Mouse (Mus musculus) brown adipose tissue, adult 24 weeks (tissue): ENCODE results near the gene Nrsn2. TPM values are rescaled to one million over a fixed set of nuclear protein-coding genes. Genes with fewer than 3 reads are reported as not detected.
"Not testable (repeated sequence)": the region's sequence is repeated elsewhere in the genome, so short reads cannot be mapped to it uniquely, and the experiment has no call there.

ENCODE experiments used
- H3K27ac ChIP-seq: fragments of 200-500 bp; replicated peaks from 2 replicates; pipeline ENCODE4 v1.5.1; 2012; ENCODE audit warnings: low read depth, mild to moderate bottlenecking, low read length
- H3K4me1 ChIP-seq: fragments of 200-500 bp; 2 replicates; pipeline ENCODE4 v1.6.1; 2012; ENCODE audit warnings: low read length, mixed read lengths; ENCODE audit not compliant: control insufficient read depth, insufficient read depth, insufficient read length
- H3K4me3 ChIP-seq: fragments of 200-500 bp; 2 replicates; pipeline ENCODE4 v1.5.1; 2012; ENCODE audit warnings: low read depth, mild to moderate bottlenecking, low read length, moderate library complexity; ENCODE audit not compliant: insufficient read depth
- polyA plus RNA-seq: library from polyadenylated mRNA; stranded (reverse); fragments of >200 nt; gene quantifications from 2 replicates; pipeline ENCODE4 v1.2.4, GENCODE M21; 2012; ENCODE audit not compliant: missing spikeins, insufficient read depth, insufficient read length

Gene Nrsn2
- polyA plus RNA-seq, 1 experiment: not detected

DNA sequence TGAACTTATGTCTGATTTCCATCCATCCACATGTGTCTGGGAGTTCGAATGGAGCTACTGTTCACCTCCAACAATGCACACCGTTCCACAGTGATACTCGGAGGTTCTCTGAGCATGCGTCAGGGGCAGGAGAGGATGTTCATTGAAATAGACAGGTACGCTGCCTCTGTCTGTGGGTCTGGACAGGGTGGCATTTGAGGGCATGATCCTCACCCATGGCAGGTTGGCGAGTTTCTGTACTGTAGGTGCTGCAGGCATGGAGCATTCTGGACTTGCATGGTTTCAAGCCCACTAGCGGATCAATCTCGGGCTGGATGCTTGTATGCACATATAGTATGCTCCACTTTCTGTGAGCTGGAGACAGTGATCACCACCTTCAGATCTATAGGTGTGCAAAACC lies 15.2 kb downstream of the Nrsn2 start:
- H3K4me3 ChIP-seq: no peak overlapping the region
- H3K27ac ChIP-seq: peak overlapping the region; percentile 82
- peaks cover 11% of the 10 kb centered on the region for H3K4me1 ChIP-seq

DNA sequence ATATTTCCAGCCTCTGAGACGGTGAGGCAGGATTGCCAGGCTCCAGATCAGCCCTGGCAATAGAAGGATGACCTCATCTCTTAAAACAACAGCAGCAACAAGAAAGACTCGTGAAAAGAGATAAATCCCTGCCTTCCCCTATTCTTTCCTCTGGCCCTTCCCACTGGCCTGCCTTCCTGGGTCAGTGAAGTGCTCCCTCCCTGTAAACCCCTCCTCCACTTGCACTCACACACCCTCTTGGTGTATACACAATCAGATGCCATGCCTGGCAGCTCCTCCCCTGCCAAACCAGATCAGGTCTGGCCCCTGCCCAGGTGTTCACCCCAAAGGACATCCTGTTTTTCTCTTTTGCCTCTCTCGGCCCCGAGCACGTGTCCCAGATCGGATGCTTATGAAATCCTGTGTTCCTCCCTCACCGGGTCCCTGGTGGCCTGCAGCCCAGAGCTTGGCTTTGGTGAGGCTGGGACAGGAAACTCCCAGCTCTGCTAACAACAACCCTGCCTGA lies 16.1 kb downstream of the Nrsn2 start:
- Histone ChIP-seq H3K4me1 (peaks cover 11% of the 10 kb centered on the region), H3K27ac (peak overlapping the region; percentile 82), H3K4me3 (no peak overlapping the region)

DNA sequence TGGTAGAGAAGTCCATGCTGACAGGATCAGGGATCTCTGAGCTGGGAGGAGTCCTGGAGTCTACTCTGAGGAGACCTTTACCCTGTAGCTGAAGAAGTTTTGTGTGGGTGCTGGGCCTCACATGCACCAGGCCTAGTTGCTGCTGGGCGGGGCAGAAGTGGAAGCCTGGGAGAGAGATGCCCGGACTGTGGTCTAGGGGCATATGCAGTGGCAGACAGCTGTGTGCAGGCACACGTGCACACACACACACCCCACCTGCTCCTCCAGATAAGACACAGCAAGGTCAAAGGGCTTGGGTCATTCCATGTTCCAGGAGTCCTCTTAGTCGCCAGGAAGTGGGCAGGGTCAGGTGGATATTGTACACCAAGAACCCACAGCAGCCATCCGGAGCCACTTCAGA lies 16.8 kb downstream of the Nrsn2 start:
- Histone ChIP-seq H3K4me3 (no peak overlapping the region), H3K4me1 (peaks cover 11% of the 10 kb centered on the region), H3K27ac (peak overlapping the region; percentile 76)

- H3K27ac ChIP-seq, H3K4me3 ChIP-seq: not testable (repeated sequence)
- peaks cover 11% of the 10 kb centered on the region for H3K4me1 ChIP-seq
These were observed 17.5 kb downstream of the Nrsn2 start for GRCm38 (mm10) chr2:152358977-152359376.

DNA sequence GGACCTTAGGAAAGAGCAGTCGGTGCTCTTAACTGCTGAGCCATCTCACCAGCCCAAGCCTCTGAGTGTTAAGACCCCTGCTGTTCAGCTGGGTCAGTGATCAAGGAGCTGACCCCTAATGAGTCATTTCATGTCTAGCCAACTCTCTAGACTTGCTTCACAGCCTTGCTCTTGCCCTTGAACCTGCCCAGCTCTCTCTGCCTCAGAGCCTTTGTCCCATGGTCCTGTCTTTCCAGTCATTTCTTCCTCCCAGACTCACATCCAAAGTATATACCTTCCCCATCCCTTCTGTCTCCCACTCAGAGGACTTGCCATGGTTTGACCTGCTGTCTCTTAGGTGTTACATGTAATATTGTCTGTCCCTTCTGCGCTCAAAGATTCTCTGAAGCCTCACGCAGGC lies 19.2 kb downstream of the Nrsn2 start:
- Histone ChIP-seq H3K27ac (no peak overlapping the region), H3K4me3 (no peak overlapping the region), H3K4me1 (peaks cover 11% of the 10 kb centered on the region)

DNA sequence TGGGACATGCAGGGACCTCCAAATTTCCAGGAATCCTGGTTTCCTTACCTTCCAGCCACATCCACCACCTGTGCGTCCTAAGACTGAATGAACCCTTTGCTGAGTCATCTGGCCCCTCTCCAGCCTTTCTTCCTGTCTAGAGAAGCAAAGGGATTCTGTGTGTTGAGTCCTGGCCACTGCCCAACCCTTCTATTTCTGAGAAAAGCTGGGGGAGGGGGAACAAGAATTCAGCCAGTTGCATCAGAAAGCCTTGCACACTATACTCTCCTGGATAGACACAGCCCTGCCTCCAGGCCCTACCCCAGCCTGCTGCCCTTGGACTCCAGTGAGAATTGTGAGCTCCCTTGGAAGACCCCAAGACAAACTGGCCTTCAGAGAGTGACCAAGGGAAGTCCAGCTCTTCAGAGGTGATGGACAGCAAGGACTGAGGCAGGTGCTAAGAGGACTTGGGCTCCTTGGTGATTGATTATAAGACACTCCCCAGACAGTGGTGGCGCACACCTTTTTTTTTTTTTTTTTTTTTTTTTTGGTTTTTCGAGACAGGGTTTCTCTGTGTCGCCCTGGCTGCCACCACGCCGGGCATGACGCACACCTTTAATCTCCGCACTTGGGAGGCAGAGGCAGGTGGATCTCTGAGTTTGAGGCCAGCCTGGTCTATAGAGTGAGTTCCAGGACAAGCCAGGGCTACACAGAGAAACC lies 26.4 kb downstream of the Nrsn2 start:
- Histone ChIP-seq H3K27ac (no peak overlapping the region), H3K4me1 (peaks cover 7% of the 10 kb centered on the region)

DNA sequence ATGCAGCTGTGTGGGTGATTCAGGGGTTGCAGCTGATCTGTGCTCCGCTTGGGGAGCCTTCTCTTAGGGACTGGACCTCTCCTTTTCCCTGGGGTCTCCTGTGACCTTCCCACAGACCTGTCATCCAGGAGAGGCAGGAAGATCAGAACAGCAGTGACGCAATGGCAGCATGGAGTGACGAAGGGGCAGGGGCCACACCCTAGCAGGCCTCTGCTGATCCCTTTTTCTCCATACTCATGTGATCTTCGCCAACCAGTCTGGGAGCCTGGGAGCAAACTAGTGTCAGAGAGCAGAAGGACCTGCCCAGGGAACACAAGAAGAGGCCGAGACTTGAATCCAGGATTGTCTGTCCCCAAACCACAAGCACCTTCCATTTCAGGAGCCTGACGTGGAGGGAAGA lies 27.2 kb downstream of the Nrsn2 start:
- Histone ChIP-seq H3K4me3 (no peak overlapping the region), H3K27ac (no peak overlapping the region), H3K4me1 (peaks cover 9% of the 10 kb centered on the region)

More for the DNA sequence above, 26.4 kb downstream of the Nrsn2 start:
- no peak overlapping the region for H3K4me3 ChIP-seq

- H3K4me1 ChIP-seq: peaks cover 9% of the 10 kb centered on the region
- no peak overlapping the region for H3K4me3 ChIP-seq
- no peak overlapping the region for H3K27ac ChIP-seq
These were observed 28.7 kb downstream of the Nrsn2 start for GRCm38 (mm10) chr2:152347722-152348121.

DNA sequence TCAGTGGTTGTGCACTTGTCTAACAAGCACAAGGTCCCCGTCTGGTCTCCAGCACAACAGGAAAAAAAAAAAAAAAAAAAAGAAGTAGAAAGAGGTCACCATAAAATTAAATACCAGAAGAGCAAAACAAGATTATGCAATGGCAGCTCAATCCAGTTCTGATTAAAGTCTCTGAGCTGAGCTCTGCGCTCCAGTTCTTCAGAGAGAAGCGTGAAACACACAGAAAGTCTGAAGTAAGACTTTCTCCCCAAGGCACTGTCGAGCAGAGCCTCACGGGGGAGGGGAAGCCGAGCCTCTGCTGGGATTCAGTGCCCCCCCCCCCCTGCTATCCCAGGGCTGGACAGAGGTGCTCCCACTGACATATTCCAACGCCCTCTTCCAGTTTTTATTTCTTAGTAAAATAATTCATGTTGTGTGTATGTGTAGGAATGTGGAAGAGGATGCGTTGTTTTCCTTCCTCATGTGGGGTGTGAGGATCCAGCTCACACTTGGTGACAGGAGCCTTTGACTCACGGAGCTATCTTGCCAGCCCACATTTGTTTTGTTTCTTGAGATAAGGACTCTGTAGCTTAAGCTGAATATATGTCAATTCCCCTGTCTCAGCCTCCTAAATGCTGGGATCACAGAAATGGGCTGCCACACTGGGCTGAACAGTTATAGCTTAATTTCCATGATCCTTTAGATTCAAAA lies 29.5 kb downstream of the Nrsn2 start:
- Histone ChIP-seq H3K4me3 (no peak overlapping the region), H3K4me1 (peaks cover 9% of the 10 kb centered on the region), H3K27ac (peak overlapping the region; percentile 78)

GRCm38 (mm10) chr2:152345393-152345792 lies 31.0 kb downstream of the Nrsn2 start:
- H3K4me1 ChIP-seq: peaks cover 9% of the 10 kb centered on the region
- H3K27ac ChIP-seq: no peak overlapping the region
- no peak overlapping the region for H3K4me3 ChIP-seq

- H3K4me3 ChIP-seq: no peak overlapping the region
- H3K4me1 ChIP-seq: peaks cover 7% of the 10 kb centered on the region
- H3K27ac ChIP-seq: peak overlapping the region; percentile 63; the same call in 1 of the 2 replicates
These were observed 31.5 kb downstream of the Nrsn2 start for GRCm38 (mm10) chr2:152344909-152345308.

- peak overlapping the region; percentile 72 for H3K4me3 ChIP-seq
- H3K4me1 ChIP-seq: peaks cover 4% of the 10 kb centered on the region; the same call in 1 of the 2 replicates
- H3K27ac ChIP-seq: peak overlapping the region; percentile 63
These were observed 32.1 kb downstream of the Nrsn2 start for GRCm38 (mm10) chr2:152344361-152344760.

DNA sequence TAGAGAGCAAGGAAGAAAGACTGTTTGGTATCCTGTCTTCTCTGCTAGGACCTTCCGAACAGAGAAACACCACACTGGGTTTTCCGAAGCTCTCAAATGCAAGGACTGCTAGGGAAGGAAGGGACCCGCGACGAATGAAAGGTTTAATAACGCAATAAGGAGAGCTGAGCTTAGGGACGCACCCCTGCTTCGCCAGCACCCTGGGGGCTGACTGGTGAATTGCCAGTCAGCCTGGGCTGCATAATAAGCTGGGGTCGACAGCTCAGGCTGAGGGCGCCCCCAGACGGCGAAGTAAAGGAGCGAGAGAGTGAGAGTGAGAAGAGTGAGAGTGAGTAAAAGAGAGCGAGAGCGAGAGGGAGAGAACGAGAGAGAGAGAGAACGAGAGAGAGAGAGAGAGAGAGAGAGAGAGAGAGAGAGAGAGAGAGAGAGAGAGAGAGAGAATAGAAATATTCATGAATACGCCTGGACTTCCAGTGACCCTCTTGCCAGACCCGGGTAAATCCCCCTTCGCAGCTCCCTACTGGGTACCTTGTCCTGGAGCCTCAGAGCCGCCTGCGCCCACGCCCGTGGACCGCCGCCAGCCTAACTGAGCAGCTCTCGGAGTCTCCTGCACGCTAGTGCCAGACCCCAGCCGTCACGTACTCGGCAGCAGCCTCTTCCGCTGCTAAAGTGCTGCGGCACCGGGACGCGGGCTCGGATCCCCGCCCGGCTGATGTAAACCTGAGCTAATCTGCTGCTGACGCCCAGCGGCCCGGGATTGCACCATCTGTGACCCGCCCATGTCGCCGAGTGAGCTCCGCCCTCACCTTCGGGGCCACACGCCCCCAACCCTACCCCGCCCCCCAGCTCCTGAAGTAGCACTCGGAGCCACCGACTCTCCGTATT lies 32.9 kb downstream of the Nrsn2 start, which contains the start of gene Trib3:
Trib3 (minus strand) TSS at position 704 of the 885 bp plus-strand sequence.
- Histone ChIP-seq H3K4me1 (0 out of 2 replicates have a peak, but pooled peaks cover 2% of the 10 kb centered on the region), H3K4me3 (peak within 1 kb of the TSS; percentile 72), H3K27ac (peak within 1 kb of the TSS; percentile 63)

GRCm38 (mm10) chr2:152339631-152340179 lies 36.7 kb downstream of the Nrsn2 start:
- Histone ChIP-seq H3K4me3 (no peak overlapping the region), H3K4me1 (0 out of 2 replicates have a peak, but pooled peaks cover 7% of the 10 kb centered on the region), H3K27ac (no peak overlapping the region)
